Mouse (Mus musculus) monocyte, adult 2 months (primary cell): Measurements from ENCODE around the gene Six3.

Experiments used
- DNase-seq, 2 experiments: peaks; one replicate each; pipeline ENCODE4 v3.0.0; 2022; ENCODE audit warnings: low spot score in 2 of 2, low read depth in 1 of 2

Gene Six3

GRCm38 (mm10) chr17:85624051-85624420 is 10.6 kb downstream of the Six3 start:
- no peak for DNase-seq

GRCm38 (mm10) chr17:85624981-85625940 is 11.9 kb downstream of the Six3 start:
- no peak for DNase-seq

- DNase-seq: no peak
Observed at GRCm38 (mm10) chr17:85626091-85626860, 12.9 kb downstream of the Six3 start.

- no peak for DNase-seq
Observed at GRCm38 (mm10) chr17:85627751-85628150, 14.3 kb downstream of the Six3 start.

GRCm38 (mm10) chr17:85628811-85629210 is 15.4 kb downstream of the Six3 start:
- DNase-seq: no peak

- DNase-seq: no peak
Observed at GRCm38 (mm10) chr17:85629396-85629795, 16.0 kb downstream of the Six3 start.

- no peak for DNase-seq
Observed at GRCm38 (mm10) chr17:85630296-85631050, 17.1 kb downstream of the Six3 start.

- no peak for DNase-seq
Observed at GRCm38 (mm10) chr17:85631106-85631505, 17.7 kb downstream of the Six3 start.

- no peak for DNase-seq
Observed at GRCm38 (mm10) chr17:85633619-85634018, 20.2 kb downstream of the Six3 start.

- no peak for DNase-seq
Observed at GRCm38 (mm10) chr17:85637876-85638275, 24.5 kb downstream of the Six3 start.

- no peak for DNase-seq
Observed at GRCm38 (mm10) chr17:85645312-85645711, 31.9 kb downstream of the Six3 start.

- DNase-seq: no peak
Observed at GRCm38 (mm10) chr17:85645718-85646665, 32.6 kb downstream of the Six3 start.

- DNase-seq: no peak
Observed at GRCm38 (mm10) chr17:85660016-85660415, 46.6 kb downstream of the Six3 start.

- no peak for DNase-seq
Observed at GRCm38 (mm10) chr17:85661521-85661920, 48.1 kb downstream of the Six3 start.

- no peak for DNase-seq
Observed at GRCm38 (mm10) chr17:85664202-85664601, 50.8 kb downstream of the Six3 start.

- DNase-seq: no peak
Observed at GRCm38 (mm10) chr17:85664618-85665320, 51.4 kb downstream of the Six3 start.
